Mouse (Mus musculus) liver, adult 2 months (tissue): ENCODE data around the gene Efna2. TPM values are rescaled to one million over a fixed set of nuclear protein-coding genes. Genes with fewer than 3 reads are reported as not detected.

Experiments
- DNase-seq: peaks from one replicate; pipeline ENCODE4 v3.0.0-alpha.2; 2011; ENCODE audit warnings: low read depth, low spot score; ENCODE audit errors: extremely low read depth
- H3K27ac ChIP-seq: fragments of 200-500 bp; replicated peaks from 2 replicates; pipeline ENCODE4 v1.5.1; 2012; ENCODE audit warnings: low read depth, mild to moderate bottlenecking, control low read depth, inconsistent platforms, low read length; ENCODE audit not compliant: insufficient read depth
- H3K27me3 ChIP-seq: fragments of 200-500 bp; 2 replicates; pipeline ENCODE4 v1.6.1; 2012; ENCODE audit warnings: mild to moderate bottlenecking, moderate library complexity, low read length, inconsistent platforms; ENCODE audit not compliant: control insufficient read depth, insufficient read depth
- H3K36me3 ChIP-seq: fragments of 200-500 bp; 2 replicates; pipeline ENCODE4 v1.6.1; 2012; ENCODE audit warnings: low read length, inconsistent platforms; ENCODE audit not compliant: control insufficient read depth, insufficient read depth
- H3K4me1 ChIP-seq: fragments of 200-500 bp; 2 replicates; pipeline ENCODE4 v1.6.1; 2011; ENCODE audit warnings: low read length; ENCODE audit not compliant: control insufficient read depth, insufficient read depth
- H3K4me3 ChIP-seq: fragments of 200-500 bp; 2 replicates; pipeline ENCODE4 v1.5.1; 2011; ENCODE audit warnings: low read depth, mild to moderate bottlenecking, control low read depth, low read length, moderate library complexity; ENCODE audit not compliant: insufficient read depth
- H3K79me2 ChIP-seq: fragments of 200-500 bp; 2 replicates; pipeline ENCODE4 v1.6.1; 2012; ENCODE audit warnings: inconsistent platforms, mild to moderate bottlenecking, low read length, moderate library complexity; ENCODE audit not compliant: control insufficient read depth, insufficient read depth
- H3K9ac ChIP-seq: fragments of 200-500 bp; 2 replicates; pipeline ENCODE4 v1.6.1; 2012; ENCODE audit warnings: low read depth, mild to moderate bottlenecking, control low read depth, inconsistent platforms, low read length
- CTCF ChIP-seq: fragments of 200-500 bp; IDR thresholded peaks from 2 replicates; pipeline ENCODE4 v1.5.1; 2011; ENCODE audit warnings: low read depth, low read length, control low read depth
- POLR2A ChIP-seq: fragments of 200-500 bp; IDR thresholded peaks from 2 replicates; pipeline ENCODE4 v1.6.1; 2011; ENCODE audit warnings: low read length, control low read depth; ENCODE audit not compliant: insufficient read depth; ENCODE audit errors: extremely low read depth
- WGBS: fragments of 180-500 bp; shearing (Covaris S2); methylation state at CpG from one replicate; pipeline ENCODE4 v1.1.7; 2018; 5-methylcytosine and 5-hydroxymethylcytosine counted together
- polyA plus RNA-seq: library from polyadenylated mRNA; depleted of rRNA; stranded (reverse); fragments of >200 nt; gene quantifications from 2 replicates; pipeline ENCODE4 v1.2.3, GENCODE M21; 2012
- total RNA-seq: library from RNA; depleted of rRNA; stranded (reverse); fragments of >200 nt; gene quantifications from 2 replicates; pipeline ENCODE4 v1.2.3, GENCODE M21; 2014

Gene Efna2
- total and polyA plus RNA-seq, 2 experiments, result under 0.01 to 0.26 TPM

- H3K27ac ChIP-seq, result peak overlapping the region; percentile 94
- peak overlapping the region; percentile 90 for H3K9ac ChIP-seq
- H3K79me2 ChIP-seq, result peaks cover 34% of the 10 kb centered on the region
- H3K4me1 ChIP-seq, result peaks cover 34% of the 10 kb centered on the region
- peaks cover 1% of the 10 kb centered on the region; the same call in 1 of the 2 replicates for H3K36me3 ChIP-seq
- DNase-seq, result peak; percentile 96
- peak overlapping the region; percentile 86 for H3K4me3 ChIP-seq
- under 1% methylated on average over 57 of the region's 57 CpGs for WGBS
- H3K27me3 ChIP-seq, result no peaks in the 10 kb centered on the region
- peak; percentile 69 for TF ChIP-seq CTCF
- 0 out of 2 replicates have a peak, but pooled peaks have one; percentile 41 for TF ChIP-seq POLR2A
Observed at GRCm38 (mm10) chr10:80148610-80149290, 30.5 kb upstream of the Efna2 start.

DNA sequence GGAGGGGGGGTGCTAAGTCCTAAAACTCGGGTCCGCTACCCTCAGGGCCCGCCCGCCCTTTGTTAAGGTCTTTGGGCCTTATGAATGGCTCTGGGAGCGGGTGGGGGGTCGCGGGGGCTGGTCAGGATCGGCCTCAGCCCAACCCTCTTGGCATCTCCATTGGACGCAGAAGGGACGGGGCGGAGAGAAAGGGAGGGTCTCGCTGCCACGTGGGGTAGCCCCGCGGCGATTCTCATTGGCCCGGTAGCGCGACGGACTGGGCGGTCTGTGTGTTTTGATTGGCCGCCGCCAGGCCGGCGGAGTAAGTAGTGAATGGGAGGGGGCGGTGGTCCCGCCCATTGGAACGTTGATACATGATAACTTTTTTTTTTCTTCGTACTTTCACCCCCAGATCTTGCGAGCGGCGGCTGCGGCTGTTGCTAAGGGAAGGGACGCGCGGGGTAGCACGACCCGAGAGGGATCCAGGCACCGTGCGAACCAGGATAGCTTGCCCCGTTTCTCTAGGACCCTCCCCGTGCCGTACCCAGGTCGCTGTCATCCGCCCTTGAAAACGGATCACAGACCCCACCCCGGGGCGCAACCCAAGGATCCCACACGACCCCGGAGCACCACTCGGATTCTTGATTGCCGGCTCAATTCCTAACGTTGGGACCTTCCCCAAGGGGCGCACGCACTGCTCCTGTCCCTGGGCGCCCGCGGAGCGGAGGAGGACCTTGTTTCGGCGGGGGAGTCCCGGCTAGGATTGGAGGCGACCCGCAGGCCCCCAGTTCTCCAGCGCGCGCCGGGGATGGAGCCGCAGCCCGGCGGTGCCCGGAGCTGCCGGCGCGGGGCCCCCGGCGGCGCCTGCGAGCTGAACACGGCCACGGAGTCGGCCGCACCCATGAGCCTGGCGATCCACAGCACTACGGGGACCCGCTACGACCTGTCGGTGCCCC, 29.7 kb upstream of the Efna2 start:
- peak; percentile 89 for DNase-seq
- Histone ChIP-seq H3K4me1 (peaks cover 40% of the 10 kb centered on the region), H3K27ac (peak overlapping the region; percentile 94), H3K9ac (peak overlapping the region; percentile 90), H3K79me2 (peaks cover 34% of the 10 kb centered on the region), H3K27me3 (no peaks in the 10 kb centered on the region), H3K36me3 (peaks cover 7% of the 10 kb centered on the region), H3K4me3 (peak overlapping the region; percentile 86)
- under 1% methylated on average over 88 of the region's 88 CpGs for WGBS
- TF ChIP-seq POLR2A, result peak; percentile 91
- no peak for TF ChIP-seq CTCF

- H3K4me1 ChIP-seq, result peaks cover 41% of the 10 kb centered on the region
- peak overlapping the region; percentile 90 for H3K27ac ChIP-seq
- H3K79me2 ChIP-seq, result peaks cover 29% of the 10 kb centered on the region
- no peaks in the 10 kb centered on the region for H3K27me3 ChIP-seq
- H3K36me3 ChIP-seq, result peaks cover 11% of the 10 kb centered on the region
- TF ChIP-seq CTCF, result 0 out of 2 replicates have a peak, but pooled peaks have one; percentile 7
- TF ChIP-seq POLR2A, result no peak
- no peak for DNase-seq
- H3K9ac ChIP-seq, result peak overlapping the region; percentile 90
- 2% methylated on average over 67 of the region's 71 CpGs for WGBS
- H3K4me3 ChIP-seq, result peak overlapping the region; percentile 82
Observed at GRCm38 (mm10) chr10:80150226-80151210, 28.8 kb upstream of the Efna2 start.

DNA sequence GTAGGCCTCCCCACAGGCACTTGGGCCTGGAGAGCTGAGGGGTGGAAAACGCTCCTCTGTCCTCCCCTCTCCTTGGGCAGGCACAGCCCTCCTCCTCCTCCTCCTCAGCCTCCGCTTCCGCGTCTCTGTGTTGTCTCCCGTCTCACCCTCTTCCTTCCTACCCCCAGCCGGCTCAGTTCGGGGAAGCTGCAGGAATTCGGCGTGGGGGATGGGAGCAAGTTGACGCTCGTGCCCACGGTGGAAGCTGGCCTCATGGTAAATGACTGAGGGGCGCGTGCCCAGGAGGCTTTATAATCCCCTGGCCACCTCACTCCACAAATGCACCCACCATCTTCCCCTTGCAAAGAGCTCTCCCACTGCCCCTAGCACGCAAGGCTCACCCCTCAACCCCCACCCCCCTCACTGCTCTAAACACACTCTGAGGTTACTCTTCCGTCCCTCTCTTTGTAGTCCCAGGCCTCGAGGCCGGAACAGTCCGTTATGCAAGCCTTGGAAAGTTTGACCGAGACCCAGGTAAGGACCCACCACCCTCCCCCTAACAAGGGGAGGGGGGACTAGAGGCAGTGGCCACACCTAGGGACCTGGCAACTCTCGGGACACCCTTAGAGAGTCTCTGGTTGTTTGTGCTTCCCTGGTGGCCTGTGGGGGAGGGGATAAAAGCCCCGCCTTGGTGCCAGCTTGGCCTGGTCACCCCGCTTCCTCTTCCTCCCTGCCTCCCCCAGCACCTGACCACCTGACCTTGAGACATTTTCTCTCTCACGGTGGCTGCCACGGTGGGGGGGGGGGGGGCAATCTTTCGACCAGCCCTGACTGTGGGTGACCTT, 27.9 kb upstream of the Efna2 start:
- H3K27me3 ChIP-seq, result no peaks in the 10 kb centered on the region
- peaks cover 29% of the 10 kb centered on the region for H3K79me2 ChIP-seq
- peak overlapping the region; percentile 90 for H3K27ac ChIP-seq
- WGBS, result under 1% methylated on average over 26 of the region's 26 CpGs
- peaks cover 20% of the 10 kb centered on the region for H3K36me3 ChIP-seq
- H3K9ac ChIP-seq, result peak overlapping the region; percentile 90
- peaks cover 33% of the 10 kb centered on the region for H3K4me1 ChIP-seq
- no peak for TF ChIP-seq CTCF
- TF ChIP-seq POLR2A, result 0 out of 2 replicates have a peak, but pooled peaks have one; percentile 26
- peak overlapping the region; percentile 82 for H3K4me3 ChIP-seq
- DNase-seq, result peak; percentile 64
